Mouse (Mus musculus) CH12.LX (cell line): ENCODE data around the gene Cbx4. TPM values are rescaled to one million over a fixed set of nuclear protein-coding genes. Genes with fewer than 3 reads are reported as not detected.

Source experiments
- DNase-seq: peaks from one replicate; pipeline ENCODE4 v3.0.0-alpha.2; 2013; ENCODE audit errors: extremely low read depth
- H3K27ac ChIP-seq: 2 replicates; pipeline ENCODE4 v1.5.1; 2012; ENCODE audit warnings: low read depth, mild to moderate bottlenecking, control low read depth, moderate library complexity; ENCODE audit not compliant: insufficient read depth
- H3K27me3 ChIP-seq: replicated peaks from 2 replicates; pipeline ENCODE3; 2012; ENCODE audit warnings: inconsistent platforms
- H3K36me3 ChIP-seq, 2 experiments: replicated peaks in 1 of 2; 2 replicates each; pipeline versions ENCODE3 to v1.6.1; 2012; ENCODE audit warnings: inconsistent platforms in 1 of 2, low read length in 1 of 2, mild to moderate bottlenecking in 1 of 2, mixed read lengths in 1 of 2, moderate library complexity in 1 of 2; ENCODE audit not compliant: control insufficient read depth in 1 of 2, insufficient read depth in 1 of 2
- H3K4me1 ChIP-seq, 2 experiments: 2 replicates each; pipeline ENCODE4 v1.6.1; 2012; ENCODE audit warnings: inconsistent platforms in 1 of 2, moderate library complexity in 1 of 2; ENCODE audit not compliant: insufficient read depth in 2 of 2, control insufficient read depth in 1 of 2
- H3K4me2 ChIP-seq: 2 replicates; pipeline ENCODE4 v1.6.1; 2012; ENCODE audit warnings: low read depth, mild to moderate bottlenecking, control low read depth; ENCODE audit not compliant: poor library complexity, insufficient read depth, severe bottlenecking
- H3K4me3 ChIP-seq, 3 experiments: fragments of 150-350 bp in 1 of 3; sonication (generic) in 1 of 3; replicated peaks in 1 of 3; 2 replicates each; pipeline versions ENCODE3 to v1.5.1; 2011 to 2012; ENCODE audit warnings: low read depth in 2 of 3, low read length in 2 of 3, mild to moderate bottlenecking in 2 of 3, moderate library complexity in 2 of 3, control low read depth in 1 of 3, improper control_type of control experiment in 1 of 3, inconsistent platforms in 1 of 3, mixed read lengths in 1 of 3; ENCODE audit not compliant: poor library complexity in 1 of 3
- H3K79me2 ChIP-seq: replicated peaks from 2 replicates; pipeline ENCODE4 v1.6.1; 2012; ENCODE audit warnings: mild to moderate bottlenecking, moderate library complexity; ENCODE audit not compliant: control insufficient read depth, poor library complexity, insufficient read depth, severe bottlenecking; ENCODE audit errors: extremely low read depth
- H3K9ac ChIP-seq: 2 replicates; pipeline ENCODE4 v1.6.1; 2012; ENCODE audit warnings: low read depth, mild to moderate bottlenecking, control low read depth, moderate library complexity; ENCODE audit not compliant: insufficient read depth
- H3K9me3 ChIP-seq: replicated peaks from 2 replicates; pipeline ENCODE3; 2012; ENCODE audit warnings: low read length, inconsistent platforms, mixed read lengths
- CHD1 ChIP-seq: IDR thresholded peaks from 2 replicates; pipeline ENCODE4 v1.6.1; 2012; ENCODE audit warnings: low read depth, low read length, improper control_type of control experiment, inconsistent platforms
- CHD2 ChIP-seq: IDR thresholded peaks from 2 replicates; pipeline ENCODE4 v1.6.1; 2011; ENCODE audit warnings: low read length, improper control_type of control experiment
- CTCF ChIP-seq, 2 experiments: IDR thresholded peaks in 1 of 2; conservative IDR thresholded peaks in 1 of 2; 2 replicates each; pipeline ENCODE4 v1.5.1; 2011 to 2012; ENCODE audit warnings: low read depth in 2 of 2, low read length in 2 of 2, improper control_type of control experiment in 1 of 2, inconsistent platforms in 1 of 2, mild to moderate bottlenecking in 1 of 2, moderate library complexity in 1 of 2
- E2F4 ChIP-seq: IDR thresholded peaks from 2 replicates; pipeline ENCODE4 v1.6.1; 2011; ENCODE audit warnings: low read depth, low read length, improper control_type of control experiment; ENCODE audit not compliant: insufficient replicate concordance
- KAT2A ChIP-seq: IDR thresholded peaks from 2 replicates; pipeline ENCODE4 v1.6.1; 2012; ENCODE audit warnings: low read length, improper control_type of control experiment, inconsistent platforms; ENCODE audit not compliant: insufficient replicate concordance
- MAFK ChIP-seq: IDR thresholded peaks from 2 replicates; pipeline ENCODE4 v1.6.1; 2011; ENCODE audit warnings: low read length, improper control_type of control experiment; ENCODE audit not compliant: insufficient replicate concordance
- MAZ ChIP-seq: IDR thresholded peaks from 2 replicates; pipeline ENCODE4 v1.6.1; 2012; ENCODE audit warnings: low read depth, mild to moderate bottlenecking, inconsistent platforms, low read length, improper control_type of control experiment, moderate library complexity
- MEF2A ChIP-seq: IDR thresholded peaks from 2 replicates; pipeline ENCODE4 v1.6.1; 2014; ENCODE audit warnings: low read depth, mild to moderate bottlenecking, inconsistent platforms, low read length, improper control_type of control experiment, borderline replicate concordance
- PAX5 ChIP-seq: IDR thresholded peaks from 2 replicates; pipeline ENCODE4 v1.6.1; 2012; ENCODE audit warnings: low read length, inconsistent platforms, mixed read lengths
- POLR2A ChIP-seq: IDR thresholded peaks from 2 replicates; pipeline ENCODE4 v1.6.1; 2011; ENCODE audit warnings: low read depth, mild to moderate bottlenecking, improper control_type of control experiment, low read length
- SIN3A ChIP-seq: IDR thresholded peaks from 2 replicates; pipeline ENCODE4 v1.6.1; 2012; ENCODE audit warnings: low read length, improper control_type of control experiment, inconsistent platforms
- SMC3 ChIP-seq: IDR thresholded peaks from 2 replicates; pipeline ENCODE4 v1.6.1; 2011; ENCODE audit warnings: low read depth, low read length, improper control_type of control experiment
- TBP ChIP-seq: conservative IDR thresholded peaks from 2 replicates; pipeline ENCODE4 v1.6.1; 2011; ENCODE audit warnings: low read depth, low read length, improper control_type of control experiment
- TCF12 ChIP-seq: IDR thresholded peaks from 2 replicates; pipeline ENCODE4 v1.6.1; 2014; ENCODE audit warnings: low read depth, mild to moderate bottlenecking, inconsistent platforms, low read length, improper control_type of control experiment
- UBTF ChIP-seq: IDR thresholded peaks from 2 replicates; pipeline ENCODE4 v1.6.1; 2012; ENCODE audit warnings: low read depth, mild to moderate bottlenecking, inconsistent platforms, low read length, improper control_type of control experiment, moderate library complexity
- ZKSCAN1 ChIP-seq: IDR thresholded peaks from 2 replicates; pipeline ENCODE4 v1.6.1; 2012; ENCODE audit warnings: low read depth, inconsistent platforms, low read length, improper control_type of control experiment, borderline replicate concordance
- ZMIZ1 ChIP-seq: IDR thresholded peaks from 2 replicates; pipeline ENCODE4 v1.6.1; 2012; ENCODE audit warnings: low read depth, mild to moderate bottlenecking, inconsistent platforms, low read length, improper control_type of control experiment
- dilution Hi-C: fragments of 300-500 bp; cut with MboI; formaldehyde crosslinking; loops from 2 replicates; pipeline ENCODE4 v1.14.3; 2020; ENCODE audit warnings: low sequenced_read_pairs; ENCODE audit not compliant: extremely low pct_unique_long_range_greater_than_20kb, extremely low pct_ligation_motif_present
- in situ Hi-C: fragments of 300-500 bp; cut with MboI; formaldehyde crosslinking; loops from 3 replicates; pipeline ENCODE4 v1.14.3; 2019; ENCODE audit warnings: low sequenced_read_pairs, low pct_ligation_motif_present, low pct_unique_long_range_greater_than_20kb, mixed read lengths
- polyA plus RNA-seq: library from polyadenylated mRNA; unstranded; fragments of >175 nt; gene quantifications from 2 replicates; pipeline ENCODE4 v1.2.1, GENCODE M21; 2012; ENCODE audit warnings: low read depth; ENCODE audit not compliant: insufficient read length
- total RNA-seq, 2 experiments: library from RNA; depleted of rRNA; stranded (reverse); fragments of 300-350 nt in 1 of 2; fragments of >200 nt in 1 of 2; gene quantifications; 2 replicates each; pipeline ENCODE4 v1.2.3; 2012 to 2014

The Cbx4 gene
- total and polyA plus RNA-seq, 3 experiments: 15.0 to 40.4 (median 26.0) TPM

DNA sequence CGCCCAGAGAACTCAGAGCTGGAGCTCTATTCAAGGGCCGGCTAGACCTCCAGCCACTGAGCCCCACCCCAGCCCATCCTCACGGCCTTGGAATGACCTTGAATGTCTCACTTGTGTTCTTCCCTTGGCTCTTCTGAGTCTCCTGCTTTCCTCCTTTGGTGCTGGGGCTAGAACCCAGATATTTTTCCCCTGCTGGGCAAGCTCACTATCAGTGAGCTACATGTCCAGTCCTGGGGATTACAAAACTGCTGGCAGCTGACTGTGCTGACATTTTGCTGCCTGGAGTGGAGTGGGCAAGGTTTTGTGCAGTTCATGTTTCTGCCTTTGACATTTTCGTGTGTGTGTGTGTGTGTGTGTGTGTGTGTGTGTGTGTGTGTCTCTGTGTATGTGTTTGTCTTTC, 31.0 kb upstream of the Cbx4 start:
- TF ChIP-seq CHD1 (no peak), SMC3 (no peak), PAX5 (no peak), CTCF (conservative IDR thresholded peaks at IDR 0.05 in 1 of 2, IDR thresholded peaks at IDR 0.05 in 1 of 2; ENCODE audit: low read depth in 2 of 2, low read length in 2 of 2) (no peak), ZMIZ1 (no peak), TBP (no peak), CHD2 (no peak), MEF2A (no peak), TCF12 (no peak)
- peaks cover 19% of the 10 kb centered on the region for H3K27me3 ChIP-seq
- dilution Hi-C loops: no loop called here

DNA sequence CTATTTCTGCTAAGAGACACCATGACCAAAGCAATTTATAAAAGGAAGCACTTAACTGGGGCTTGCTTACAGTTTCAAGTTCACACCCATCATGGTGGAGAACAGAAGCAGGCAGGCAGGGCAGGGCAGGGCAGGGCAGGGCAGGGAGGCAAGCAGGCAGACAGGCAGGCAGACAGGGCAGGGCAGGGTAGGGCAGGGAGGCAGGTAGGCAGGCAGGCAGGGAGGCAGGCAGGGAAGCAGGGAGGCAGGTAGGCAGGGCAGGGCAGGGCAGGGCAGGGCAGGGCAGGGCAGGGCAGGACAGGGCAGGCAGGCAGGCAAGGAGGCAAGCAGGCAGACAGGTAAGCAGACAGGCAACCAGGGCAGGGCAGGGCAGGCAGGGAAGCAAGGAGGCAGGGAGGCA, 26.7 kb upstream of the Cbx4 start:
- dilution Hi-C loops: no loop called here

More for the DNA sequence above, 31.0 kb upstream of the Cbx4 start:
- Histone ChIP-seq H3K4me3 (no peak overlapping the region), H3K9me3 (peaks cover 4% of the 10 kb centered on the region), H3K36me3 (no peaks in the 10 kb centered on the region), H3K9ac (no peak overlapping the region), H3K4me1 (peaks cover 18 to 26% of the 10 kb centered on the region in 2 experiments), H3K79me2 (no peaks in the 10 kb centered on the region), H3K4me2 (no peak overlapping the region), H3K27ac (no peak overlapping the region)
- no peak for DNase-seq
- in situ Hi-C loops: no loop called here

DNA sequence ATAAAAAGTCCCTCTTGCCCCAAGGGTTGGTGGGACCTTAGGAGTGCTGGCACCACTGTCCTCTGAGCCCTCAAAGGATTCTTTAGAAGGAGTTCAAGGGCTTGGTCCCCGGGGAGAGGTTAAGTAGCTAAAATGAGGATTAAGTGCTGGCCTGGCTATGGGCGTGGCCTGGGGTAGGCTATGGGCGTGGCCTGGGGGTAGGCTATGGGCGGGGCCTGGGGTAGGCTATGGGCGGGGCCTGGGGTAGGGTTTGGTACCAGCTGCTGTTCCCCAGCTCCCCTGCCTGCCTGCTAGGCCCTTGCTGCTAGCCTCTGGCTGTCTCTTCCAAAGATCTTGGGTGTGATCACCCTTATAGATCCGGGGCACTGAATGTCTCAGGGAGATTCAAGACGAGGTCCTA, 25.3 kb upstream of the Cbx4 start:
- H3K79me2 ChIP-seq: no peaks in the 10 kb centered on the region
- H3K27me3 ChIP-seq: peaks cover 18% of the 10 kb centered on the region
- peak overlapping the region in 2 of 3 experiments; percentile 4 to 34 for H3K4me3 ChIP-seq
- DNase-seq: peak; percentile 74
- H3K9me3 ChIP-seq: peaks cover 4% of the 10 kb centered on the region
- in situ Hi-C loops: no loop called here
- H3K4me1 ChIP-seq: peaks cover 27 to 52% of the 10 kb centered on the region in 2 experiments
- TF ChIP-seq MAZ (no peak), E2F4 (no peak), ZKSCAN1 (no peak), KAT2A (no peak), MAFK (no peak), UBTF (no peak), ZMIZ1 (no peak)
- no peak overlapping the region for H3K9ac ChIP-seq
- H3K36me3 ChIP-seq: no peaks in the 10 kb centered on the region
- H3K4me2 ChIP-seq: no peak overlapping the region
- H3K27ac ChIP-seq: no peak overlapping the region
- dilution Hi-C loops: no loop called here

More for the DNA sequence above, 26.7 kb upstream of the Cbx4 start:
- in situ Hi-C loops: no loop called here
- Histone ChIP-seq H3K27me3 (peaks cover 23% of the 10 kb centered on the region), H3K79me2 (no peaks in the 10 kb centered on the region), H3K27ac (no peak overlapping the region), H3K4me3 (peak overlapping the region in 1 of 3 experiments; percentile 23), H3K9ac (no peak overlapping the region), H3K36me3 (no peaks in the 10 kb centered on the region), H3K9me3 (peaks cover 4% of the 10 kb centered on the region), H3K4me2 (no peak overlapping the region), H3K4me1 (peaks cover 29 to 42% of the 10 kb centered on the region in 2 experiments)
- DNase-seq: no peak
- TF ChIP-seq POLR2A (no peak), MAZ (no peak), SIN3A (no peak)
